Mouse (Mus musculus) myocyte (in vitro differentiated cells): ENCODE data around the gene Nox1. TPM values are rescaled to one million over a fixed set of nuclear protein-coding genes. Genes with fewer than 3 reads are reported as not detected.

Source experiments
- H3K27me3 ChIP-seq: one replicate; pipeline ENCODE4 v1.6.1; 2011; ENCODE audit not compliant: control insufficient read depth, insufficient read depth, insufficient read length
- H3K36me3 ChIP-seq: one replicate; pipeline ENCODE4 v1.6.1; 2011; ENCODE audit not compliant: control insufficient read depth, insufficient read depth
- H3K4me2 ChIP-seq: one replicate; pipeline ENCODE4 v1.6.1; 2011; ENCODE audit warnings: low read depth, control low read depth
- H3K4me3 ChIP-seq: one replicate; pipeline ENCODE4 v1.5.1; 2011; ENCODE audit warnings: mild to moderate bottlenecking, control low read depth, moderate library complexity
- H3K79me2 ChIP-seq: one replicate; pipeline ENCODE4 v1.6.1; 2011; ENCODE audit not compliant: control insufficient read depth, insufficient read depth
- H3ac ChIP-seq: one replicate; pipeline ENCODE4 v1.6.1; 2011; ENCODE audit not compliant: control insufficient read depth, insufficient read length
- CEBPB ChIP-seq: IDR thresholded peaks from 2 replicates; pipeline ENCODE4 v1.6.1; 2011; ENCODE audit warnings: mild to moderate bottlenecking, moderate library complexity; ENCODE audit not compliant: poor library complexity, insufficient read depth, severe bottlenecking
- E2F4 ChIP-seq: IDR thresholded peaks from one replicate; pipeline ENCODE4 v1.6.1; 2011; ENCODE audit warnings: mild to moderate bottlenecking, control low read depth, moderate library complexity; ENCODE audit not compliant: insufficient read depth
- MAX ChIP-seq: IDR thresholded peaks from one replicate; pipeline ENCODE4 v1.6.1; 2011; ENCODE audit warnings: low read depth, mild to moderate bottlenecking, control low read depth
- MYOD1 ChIP-seq, 3 experiments: IDR thresholded peaks; one replicate each; pipeline ENCODE4 v1.6.1; 2011; ENCODE audit warnings: control low read depth in 2 of 3, low read depth in 2 of 3, mild to moderate bottlenecking in 2 of 3, moderate library complexity in 1 of 3; ENCODE audit not compliant: insufficient read length in 2 of 3, control insufficient read depth in 1 of 3
- MYOG ChIP-seq, 3 experiments: IDR thresholded peaks; one replicate each; pipeline ENCODE4 v1.6.1; 2011; ENCODE audit warnings: control low read depth in 2 of 3, low read depth in 2 of 3, mild to moderate bottlenecking in 2 of 3; ENCODE audit not compliant: insufficient read length in 2 of 3, control insufficient read depth in 1 of 3, insufficient read depth in 1 of 3
- POLR2A ChIP-seq: IDR thresholded peaks from one replicate; pipeline ENCODE4 v1.6.1; 2011; ENCODE audit warnings: low read depth, mild to moderate bottlenecking, control low read depth, moderate library complexity; ENCODE audit not compliant: insufficient read length
- POLR2AphosphoS2 ChIP-seq: IDR thresholded peaks from one replicate; pipeline ENCODE4 v1.6.1; 2011; ENCODE audit warnings: low read depth, control low read depth; ENCODE audit not compliant: insufficient read length
- REST ChIP-seq: IDR thresholded peaks from one replicate; pipeline ENCODE4 v1.6.1; 2011; ENCODE audit warnings: mild to moderate bottlenecking, control low read depth, moderate library complexity; ENCODE audit not compliant: insufficient read depth, insufficient read length
- SRF ChIP-seq: IDR thresholded peaks from one replicate; pipeline ENCODE4 v1.6.1; 2011; ENCODE audit warnings: low read depth; ENCODE audit not compliant: control insufficient read depth, insufficient read length
- TCF12 ChIP-seq: IDR thresholded peaks from one replicate; pipeline ENCODE4 v1.6.1; 2011; ENCODE audit warnings: mild to moderate bottlenecking, control low read depth; ENCODE audit not compliant: poor library complexity, insufficient read depth, severe bottlenecking
- TCF3 ChIP-seq: IDR thresholded peaks from one replicate; pipeline ENCODE4 v1.6.1; 2011; ENCODE audit warnings: low read depth, control low read depth; ENCODE audit not compliant: insufficient read length
- USF1 ChIP-seq: IDR thresholded peaks from one replicate; pipeline ENCODE4 v1.6.1; 2011; ENCODE audit warnings: low read depth, mild to moderate bottlenecking, control low read depth, moderate library complexity
- polyA plus RNA-seq: library from polyadenylated mRNA; unstranded; fragments of >200 nt; fragmentation: generic; extraction: Trizol; gene quantifications from one replicate; pipeline ENCODE4 v1.2.1, GENCODE M21; 2012; ENCODE audit warnings: missing spikeins

Nox1 gene
- polyA plus RNA-seq, 1 experiment, result 0.04 TPM

- Histone ChIP-seq H3K4me3 (no peak overlapping the region), H3ac (no peak overlapping the region), H3K4me2 (no peak overlapping the region), H3K36me3 (no peaks in the 10 kb centered on the region), H3K79me2 (no peaks in the 10 kb centered on the region), H3K27me3 (no peaks in the 10 kb centered on the region)
- TF ChIP-seq MYOD1 (IDR thresholded peaks at IDR 0.05; ENCODE audit: control insufficient read depth in 1 of 3, insufficient read length in 2 of 3, low read depth in 2 of 3) (no peak), USF1 (no peak), POLR2A (no peak), REST (no peak), CEBPB (no peak), MAX (no peak), MYOG (IDR thresholded peaks at IDR 0.05; ENCODE audit: control insufficient read depth in 1 of 3, insufficient read depth in 1 of 3, insufficient read length in 2 of 3, low read depth in 2 of 3) (no peak), TCF12 (no peak), TCF3 (no peak), E2F4 (no peak), POLR2AphosphoS2 (no peak), SRF (no peak)
Measured at GRCm38 (mm10) chrX:134128549-134128948, 93.2 kb downstream of the Nox1 start.

GRCm38 (mm10) chrX:134116417-134116816 lies 105.3 kb downstream of the Nox1 start:
- TF ChIP-seq E2F4 (no peak), TCF12 (no peak), MAX (no peak), CEBPB (no peak), USF1 (no peak), MYOD1 (IDR thresholded peaks at IDR 0.05; ENCODE audit: control insufficient read depth in 1 of 3, insufficient read length in 2 of 3, low read depth in 2 of 3) (no peak), REST (no peak), SRF (no peak), POLR2A (no peak), MYOG (IDR thresholded peaks at IDR 0.05; ENCODE audit: control insufficient read depth in 1 of 3, insufficient read depth in 1 of 3, insufficient read length in 2 of 3, low read depth in 2 of 3) (no peak), TCF3 (no peak), POLR2AphosphoS2 (no peak)
- Histone ChIP-seq H3K79me2 (no peaks in the 10 kb centered on the region), H3K4me2 (no peak overlapping the region)

GRCm38 (mm10) chrX:134111767-134112166 lies 110.0 kb downstream of the Nox1 start:
- no peak overlapping the region for H3K4me3 ChIP-seq
- no peaks in the 10 kb centered on the region for H3K79me2 ChIP-seq
- no peaks in the 10 kb centered on the region for H3K27me3 ChIP-seq
- no peak overlapping the region for H3K4me2 ChIP-seq
- H3K36me3 ChIP-seq, result no peaks in the 10 kb centered on the region
- no peak overlapping the region for H3ac ChIP-seq
- TF ChIP-seq MYOD1 (IDR thresholded peaks at IDR 0.05; ENCODE audit: control insufficient read depth in 1 of 3, insufficient read length in 2 of 3, low read depth in 2 of 3), result no peak
- no peak for TF ChIP-seq POLR2AphosphoS2
- TF ChIP-seq TCF12, result no peak
- TF ChIP-seq REST, result no peak
- no peak for TF ChIP-seq MYOG (IDR thresholded peaks at IDR 0.05; ENCODE audit: control insufficient read depth in 1 of 3, insufficient read depth in 1 of 3, insufficient read length in 2 of 3, low read depth in 2 of 3)
- no peak for TF ChIP-seq CEBPB
- TF ChIP-seq USF1, result no peak
- no peak for TF ChIP-seq E2F4
- no peak for TF ChIP-seq TCF3

More at GRCm38 (mm10) chrX:134116417-134116816, 105.3 kb downstream of the Nox1 start:
- no peaks in the 10 kb centered on the region for H3K27me3 ChIP-seq
- H3K36me3 ChIP-seq, result no peaks in the 10 kb centered on the region
- no peak overlapping the region for H3K4me3 ChIP-seq
- no peak overlapping the region for H3ac ChIP-seq

- no peak overlapping the region for H3ac ChIP-seq
- no peaks in the 10 kb centered on the region for H3K36me3 ChIP-seq
- no peaks in the 10 kb centered on the region for H3K27me3 ChIP-seq
- no peak overlapping the region for H3K4me2 ChIP-seq
- TF ChIP-seq TCF3 (no peak), MYOD1 (IDR thresholded peaks at IDR 0.05; ENCODE audit: control insufficient read depth in 1 of 3, insufficient read length in 2 of 3, low read depth in 2 of 3) (no peak), TCF12 (no peak), REST (no peak), MYOG (IDR thresholded peaks at IDR 0.05; ENCODE audit: control insufficient read depth in 1 of 3, insufficient read depth in 1 of 3, insufficient read length in 2 of 3, low read depth in 2 of 3) (no peak), SRF (no peak), POLR2AphosphoS2 (no peak), MAX (no peak), E2F4 (no peak), CEBPB (no peak)
- H3K4me3 ChIP-seq, result no peak overlapping the region
- H3K79me2 ChIP-seq, result no peaks in the 10 kb centered on the region
Measured at GRCm38 (mm10) chrX:134102641-134103040, 119.1 kb downstream of the Nox1 start.

GRCm38 (mm10) chrX:134085453-134085852 lies 136.3 kb downstream of the Nox1 start:
- Histone ChIP-seq H3K79me2 (no peaks in the 10 kb centered on the region), H3K36me3 (no peaks in the 10 kb centered on the region), H3K4me2 (no peak overlapping the region), H3K27me3 (no peaks in the 10 kb centered on the region), H3K4me3 (no peak overlapping the region), H3ac (no peak overlapping the region)
- TF ChIP-seq POLR2A, result no peak
- TF ChIP-seq TCF3, result no peak
- TF ChIP-seq POLR2AphosphoS2, result no peak
- TF ChIP-seq E2F4, result no peak
- TF ChIP-seq CEBPB, result no peak
- no peak for TF ChIP-seq REST
- TF ChIP-seq USF1, result no peak
- TF ChIP-seq TCF12, result no peak
- TF ChIP-seq MAX, result no peak
- TF ChIP-seq MYOD1 (IDR thresholded peaks at IDR 0.05; ENCODE audit: control insufficient read depth in 1 of 3, insufficient read length in 2 of 3, low read depth in 2 of 3), result no peak
- TF ChIP-seq MYOG (IDR thresholded peaks at IDR 0.05; ENCODE audit: control insufficient read depth in 1 of 3, insufficient read depth in 1 of 3, insufficient read length in 2 of 3, low read depth in 2 of 3), result no peak
- TF ChIP-seq SRF, result no peak
